Mouse (Mus musculus): ENCODE measurements around the gene Icos.

- TF ChIP-seq CTCF (IDR thresholded peaks at IDR 0.05; ENCODE audit: control insufficient read depth, insufficient read depth, insufficient read length) (no peak), MYOG (IDR thresholded peaks at IDR 0.05; ENCODE audit: control insufficient read depth, extremely low read depth, insufficient read length) (no peak)
These were observed 24.1 kb downstream of the Icos start for GRCm38 (mm10) chr1:61001786-61002354.

All from C2C12 (cell line).